Mouse (Mus musculus): Measurements from ENCODE around the gene Rrp12.

The Rrp12 gene

GRCm38 (mm10) chr19:41847992-41848851 is 47.8 kb downstream of the Rrp12 start, which contains the start of gene Frat2:
TSS of gene Frat2 (minus strand) at chr19:41848132.
- DNase-seq = peak; percentile 89 to 93

- DNase-seq = peak in 1 of 2 experiments; percentile 65
Measured at GRCm38 (mm10) chr19:41847614-41847991, 48.4 kb downstream of the Rrp12 start.

GRCm38 (mm10) chr19:41847091-41847581 is 48.8 kb downstream of the Rrp12 start:
- DNase-seq = peak; percentile 63 to 69

- peak; percentile 47 to 57 for DNase-seq
Measured at GRCm38 (mm10) chr19:41846366-41847090, 49.4 kb downstream of the Rrp12 start.

GRCm38 (mm10) chr19:41844345-41844744 is 51.6 kb downstream of the Rrp12 start:
- no peak for DNase-seq

GRCm38 (mm10) chr19:41842706-41843105 is 53.3 kb downstream of the Rrp12 start:
- DNase-seq = peak in 1 of 2 experiments; percentile 15

- DNase-seq = peak; percentile 46 to 70
Measured at GRCm38 (mm10) chr19:41842196-41842595, 53.8 kb downstream of the Rrp12 start.

- DNase-seq = no peak
Measured at GRCm38 (mm10) chr19:41841105-41841750, 54.7 kb downstream of the Rrp12 start.

- no peak for DNase-seq
Measured at GRCm38 (mm10) chr19:41839685-41840084, 56.3 kb downstream of the Rrp12 start.

GRCm38 (mm10) chr19:41838808-41839207 is 57.2 kb downstream of the Rrp12 start:
- DNase-seq = no peak

- no peak for DNase-seq
Measured at GRCm38 (mm10) chr19:41837917-41838261, 58.1 kb downstream of the Rrp12 start.

GRCm38 (mm10) chr19:41837194-41837916 is 58.6 kb downstream of the Rrp12 start:
- no peak for DNase-seq

GRCm38 (mm10) chr19:41836719-41837118 is 59.3 kb downstream of the Rrp12 start:
- DNase-seq = no peak

- DNase-seq = no peak
Measured at GRCm38 (mm10) chr19:41835816-41836215, 60.2 kb downstream of the Rrp12 start.

- no peak for DNase-seq
Measured at GRCm38 (mm10) chr19:41835407-41835806, 60.6 kb downstream of the Rrp12 start.

GRCm38 (mm10) chr19:41832501-41833201 is 63.3 kb downstream of the Rrp12 start:
- no peak for DNase-seq

GRCm38 (mm10) chr19:41831718-41832391 is 64.1 kb downstream of the Rrp12 start:
- peak in 1 of 2 experiments; percentile 21 for DNase-seq

GRCm38 (mm10) chr19:41831101-41831570 is 64.8 kb downstream of the Rrp12 start:
- peak; percentile 66 to 72 for DNase-seq

GRCm38 (mm10) chr19:41830106-41831031 is 65.6 kb downstream of the Rrp12 start:
- peak; percentile 72 to 73 for DNase-seq

Measured in cerebellum, postnatal 14 days (tissue).